Mouse (Mus musculus) E14TG2a.4 (cell line): ENCODE data around the gene Sult6b2.

Experiments used
- CTCF ChIP-seq: conservative IDR thresholded peaks from 2 replicates; pipeline ENCODE4 v1.5.1; 2014; ENCODE audit warnings: low read length
- NANOG ChIP-seq: IDR thresholded peaks from 2 replicates; pipeline ENCODE4 v1.6.1; 2014; ENCODE audit warnings: borderline replicate concordance, low read length, mixed read lengths
- POU5F1 ChIP-seq: IDR thresholded peaks from 2 replicates; pipeline ENCODE4 v1.6.1; 2014; ENCODE audit warnings: low read length, borderline replicate concordance

- no peak for TF ChIP-seq CTCF
- TF ChIP-seq NANOG: no peak
- no peak for TF ChIP-seq POU5F1
Observed at GRCm38 (mm10) chr6:142756507-142757333, 47.6 kb downstream of the Sult6b2 start, which contains the start of gene Cmas.
